Mouse (Mus musculus) A20 (cell line): ENCODE data around the gene Paxip1.

Source experiments
- DNase-seq: peaks from one replicate; pipeline ENCODE4 v3.0.0-alpha.2; 2011; ENCODE audit warnings: low read depth, low spot score

The Paxip1 gene

GRCm38 (mm10) chr5:27730666-27731065, 60.8 kb downstream of the Paxip1 start:
- DNase-seq: no peak

GRCm38 (mm10) chr5:27724460-27724859, 67.0 kb downstream of the Paxip1 start:
- peak; percentile 10 for DNase-seq

DNA sequence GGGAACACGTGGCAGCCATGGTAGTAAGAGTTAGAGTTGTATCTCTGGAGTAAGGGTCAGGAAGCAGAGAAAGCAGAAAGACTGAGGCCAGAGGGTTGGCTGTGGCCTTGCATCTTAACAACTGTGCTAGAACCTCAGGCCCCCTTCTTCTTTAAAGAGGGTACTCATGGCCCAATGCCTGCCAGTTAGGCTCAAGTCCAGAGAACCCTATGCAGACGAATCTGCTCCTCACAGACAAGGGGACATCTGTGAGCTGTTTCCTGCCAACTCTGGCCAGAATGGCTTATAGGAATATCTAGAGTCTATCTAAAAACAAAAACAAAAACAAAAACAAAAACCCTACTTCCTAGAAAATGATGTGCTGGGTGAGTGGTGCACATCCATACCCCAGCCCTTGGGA, 72.2 kb downstream of the Paxip1 start:
- no peak for DNase-seq

DNA sequence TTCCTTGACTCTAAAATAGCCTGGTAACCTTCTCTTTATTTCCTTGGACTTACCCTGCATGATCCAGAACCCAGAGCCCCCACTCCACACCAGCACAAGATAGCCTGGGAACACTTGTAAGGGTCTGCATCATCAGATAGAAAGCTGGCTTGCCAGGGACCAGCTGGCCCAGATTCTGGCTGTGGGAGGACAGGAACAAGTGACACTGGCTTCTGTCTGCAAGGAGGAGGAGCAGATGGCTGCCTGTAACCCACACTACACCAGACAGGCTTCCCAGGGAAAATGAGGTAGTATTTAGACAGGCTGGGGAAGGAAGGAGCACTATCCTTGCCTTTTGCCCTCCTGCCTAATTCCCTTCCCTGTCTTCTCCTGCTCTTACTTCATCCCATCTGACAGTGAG, 74.2 kb downstream of the Paxip1 start:
- no peak for DNase-seq

- no peak for DNase-seq
Observed at GRCm38 (mm10) chr5:27716026-27716425, 75.5 kb downstream of the Paxip1 start.

- DNase-seq: no peak
Observed at GRCm38 (mm10) chr5:27714356-27714755, 77.1 kb downstream of the Paxip1 start.

- DNase-seq: no peak
Observed at GRCm38 (mm10) chr5:27711461-27712192, 79.9 kb downstream of the Paxip1 start.

GRCm38 (mm10) chr5:27708209-27708608, 83.3 kb downstream of the Paxip1 start:
- DNase-seq: no peak

DNA sequence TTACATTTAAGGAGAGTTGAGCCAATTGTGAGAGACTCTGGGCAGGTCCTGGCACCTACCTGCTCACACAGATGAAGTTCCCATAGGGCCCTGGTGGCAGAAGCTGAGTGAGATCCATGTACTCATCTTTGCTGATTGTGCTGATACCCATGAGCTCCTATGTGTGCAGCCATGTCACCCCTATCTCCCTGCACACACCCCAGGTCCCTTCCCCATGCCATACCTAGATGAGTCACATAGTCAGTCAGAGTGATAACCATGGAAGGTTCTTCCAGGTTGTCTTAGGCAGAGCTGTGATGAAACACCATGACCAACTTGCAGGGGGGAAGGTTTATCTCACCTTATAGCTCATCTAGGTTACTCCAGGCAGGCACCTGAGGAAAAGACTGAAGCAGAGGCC, 84.2 kb downstream of the Paxip1 start:
- no peak for DNase-seq

DNA sequence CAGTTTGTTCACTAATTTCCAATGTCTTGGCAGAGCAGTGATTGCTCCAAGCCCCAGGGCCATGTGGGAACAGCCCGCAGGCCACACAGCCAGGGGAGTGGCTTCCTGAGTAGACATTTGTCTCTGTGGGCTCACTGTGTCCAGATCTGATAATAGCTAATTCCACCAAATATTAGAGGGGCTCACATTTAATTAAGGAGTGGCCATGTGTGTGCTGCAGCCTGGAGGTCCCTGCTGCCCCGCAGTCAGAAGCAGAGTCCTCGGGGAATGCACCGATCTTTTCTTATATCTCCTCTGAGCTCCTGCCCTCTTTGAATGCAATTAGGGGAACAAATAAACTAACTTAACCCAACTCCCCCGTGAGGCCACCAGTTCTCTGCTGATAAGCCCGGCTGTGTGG, 84.9 kb downstream of the Paxip1 start:
- no peak for DNase-seq

GRCm38 (mm10) chr5:27705020-27705419, 86.5 kb downstream of the Paxip1 start:
- no peak for DNase-seq

- no peak for DNase-seq
Observed at GRCm38 (mm10) chr5:27702482-27702881, 89.0 kb downstream of the Paxip1 start.
